Mouse (Mus musculus): ENCODE results near the gene Aoah.

Gene Aoah

DNA sequence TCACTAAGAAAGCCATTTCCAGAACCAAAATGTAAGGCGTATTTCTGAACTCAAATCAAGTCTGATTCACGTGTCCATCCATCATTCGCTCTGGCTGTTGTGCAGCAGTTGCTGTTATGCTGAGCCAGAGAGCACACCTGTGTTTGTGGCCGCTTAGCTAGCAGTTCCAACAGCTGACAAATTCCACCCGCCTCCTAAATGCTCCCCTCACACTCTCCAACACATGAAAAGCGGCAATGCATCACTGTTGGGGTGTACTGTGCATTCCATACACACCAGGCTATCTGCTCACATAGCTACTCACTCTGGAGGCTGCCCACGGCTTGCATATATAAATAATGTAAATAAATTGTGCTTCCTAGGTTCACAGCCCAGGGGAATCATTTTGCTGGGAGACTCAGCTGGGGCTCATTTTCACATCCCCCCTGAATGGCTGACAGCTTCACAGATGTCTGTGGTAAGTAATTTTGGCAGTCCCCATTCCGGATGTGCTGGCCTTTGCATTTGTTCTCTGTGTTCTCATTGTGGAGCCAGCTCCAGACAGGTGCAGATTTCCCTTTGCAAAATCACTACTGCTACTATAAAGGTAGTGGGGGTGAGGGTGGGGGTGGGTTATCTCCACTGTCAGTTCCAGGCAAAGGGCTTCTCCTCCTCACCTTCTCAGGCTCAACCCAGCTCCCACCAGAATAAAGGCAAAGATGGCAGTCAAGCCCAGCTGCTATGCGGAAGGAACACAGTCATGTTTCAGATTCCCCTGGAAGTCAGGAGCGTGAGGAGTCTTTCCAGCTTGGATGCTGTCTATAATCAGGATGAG lies 123.0 kb downstream of the Aoah start:
- peak; percentile 44 for DNase-seq (ENCODE audit: low read depth, low spot score)

DNA sequence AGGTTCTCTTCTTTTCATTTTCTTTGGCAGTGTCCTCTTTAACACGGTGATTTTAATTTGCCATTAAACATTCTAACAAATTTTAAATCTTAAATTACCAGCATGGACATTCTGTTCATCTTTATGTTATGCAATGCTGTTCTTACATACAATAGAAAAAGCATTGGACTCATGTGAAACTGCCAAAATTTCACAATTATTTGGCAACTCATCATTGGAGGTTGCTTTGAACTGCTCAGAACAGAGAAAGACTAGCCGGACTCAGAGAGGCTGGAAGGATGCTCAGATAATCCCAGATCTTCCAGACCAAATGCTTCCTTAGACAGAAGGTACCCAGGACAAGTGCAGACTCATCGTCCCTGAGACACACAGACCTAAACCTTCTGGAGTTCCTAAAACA lies 126.5 kb downstream of the Aoah start:
- no peak for DNase-seq (ENCODE audit: low read depth, low spot score)

DNA sequence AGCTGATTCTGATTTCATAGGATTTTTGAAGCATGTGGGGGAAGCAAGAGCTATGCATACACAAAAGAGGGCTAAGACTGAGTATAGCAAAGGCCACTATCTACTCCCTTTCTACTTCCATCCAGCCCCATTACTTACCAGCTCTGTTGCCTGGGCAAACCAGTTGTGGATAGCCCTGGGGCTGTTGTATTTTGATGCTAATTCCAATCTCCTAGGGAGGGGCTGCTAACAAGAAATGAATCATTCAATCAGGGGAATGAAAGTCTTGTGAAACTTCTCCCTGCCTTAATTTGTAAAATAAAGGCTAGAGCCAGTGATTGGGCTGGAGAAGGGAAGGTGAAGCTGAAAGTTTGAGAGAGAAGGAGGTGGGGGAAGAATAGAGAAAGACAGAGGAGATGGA lies 142.1 kb downstream of the Aoah start:
- DNase-seq (ENCODE audit: low read depth, low spot score): no peak

- DNase-seq (ENCODE audit: low read depth, low spot score): peak; percentile 46
Observed at GRCm38 (mm10) chr13:20937452-20937851, 143.5 kb downstream of the Aoah start.

DNA sequence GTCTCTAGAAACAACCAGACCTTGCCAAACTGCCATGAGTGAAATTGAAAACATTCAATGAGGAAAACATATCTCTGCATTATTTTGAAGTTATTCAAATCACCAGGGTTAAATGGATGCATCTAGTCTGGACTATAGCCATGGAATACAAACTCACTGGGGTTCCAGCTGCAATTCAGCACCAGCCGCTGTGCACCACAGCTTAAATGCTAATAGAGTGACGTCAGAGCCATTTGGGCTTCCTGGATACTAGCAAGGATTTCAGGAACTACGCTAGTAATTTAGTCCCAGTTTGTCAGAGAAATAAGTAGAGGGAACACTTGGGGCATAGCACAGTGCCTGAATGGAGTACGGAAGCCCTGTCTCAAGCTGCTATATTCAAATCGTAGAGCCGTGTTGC lies 145.2 kb downstream of the Aoah start:
- DNase-seq (ENCODE audit: low read depth, low spot score): peak; percentile 44

DNA sequence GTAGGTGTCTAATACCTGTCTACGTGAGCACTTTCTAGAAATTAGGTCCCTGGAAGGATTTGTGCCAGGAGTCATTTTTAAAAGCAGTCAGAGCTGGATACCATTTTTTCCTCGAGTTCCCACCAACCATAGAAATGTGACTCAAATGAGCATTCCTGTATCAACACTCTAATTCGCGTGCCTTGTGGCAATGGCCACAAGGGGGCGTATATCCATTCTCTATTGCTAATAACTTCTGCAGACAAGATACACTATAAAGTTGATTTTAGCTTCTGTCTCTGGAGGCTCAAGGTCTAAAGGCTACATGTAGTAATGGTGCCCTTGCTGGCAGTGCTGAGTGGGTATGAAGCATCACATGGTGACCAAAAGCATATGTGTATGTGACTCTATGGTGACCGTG lies 146.5 kb downstream of the Aoah start:
- peak; percentile 31 for DNase-seq (ENCODE audit: low read depth, low spot score)

DNA sequence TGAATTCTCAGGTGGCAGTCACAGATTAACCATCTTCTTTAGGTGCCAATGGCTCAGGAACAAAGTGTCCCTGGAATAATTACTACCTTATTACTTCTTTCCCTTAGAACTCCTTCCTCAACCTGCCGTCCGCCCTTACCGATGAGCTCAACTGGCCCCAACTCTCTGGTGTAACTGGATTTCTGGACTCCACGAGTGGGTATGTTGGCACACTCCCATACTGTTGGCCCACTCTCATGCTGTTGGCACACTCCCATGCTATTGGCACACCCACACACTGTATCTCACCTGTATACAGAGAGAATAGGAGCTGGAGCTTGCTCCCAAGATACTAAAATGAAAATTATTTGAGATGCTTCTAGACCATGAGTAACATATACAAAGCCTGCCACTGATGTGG lies 147.8 kb downstream of the Aoah start:
- no peak for DNase-seq (ENCODE audit: low read depth, low spot score)

GRCm38 (mm10) chr13:20963086-20963485 lies 169.2 kb downstream of the Aoah start:
- peak; percentile 33 for DNase-seq (ENCODE audit: low read depth, low spot score)

DNA sequence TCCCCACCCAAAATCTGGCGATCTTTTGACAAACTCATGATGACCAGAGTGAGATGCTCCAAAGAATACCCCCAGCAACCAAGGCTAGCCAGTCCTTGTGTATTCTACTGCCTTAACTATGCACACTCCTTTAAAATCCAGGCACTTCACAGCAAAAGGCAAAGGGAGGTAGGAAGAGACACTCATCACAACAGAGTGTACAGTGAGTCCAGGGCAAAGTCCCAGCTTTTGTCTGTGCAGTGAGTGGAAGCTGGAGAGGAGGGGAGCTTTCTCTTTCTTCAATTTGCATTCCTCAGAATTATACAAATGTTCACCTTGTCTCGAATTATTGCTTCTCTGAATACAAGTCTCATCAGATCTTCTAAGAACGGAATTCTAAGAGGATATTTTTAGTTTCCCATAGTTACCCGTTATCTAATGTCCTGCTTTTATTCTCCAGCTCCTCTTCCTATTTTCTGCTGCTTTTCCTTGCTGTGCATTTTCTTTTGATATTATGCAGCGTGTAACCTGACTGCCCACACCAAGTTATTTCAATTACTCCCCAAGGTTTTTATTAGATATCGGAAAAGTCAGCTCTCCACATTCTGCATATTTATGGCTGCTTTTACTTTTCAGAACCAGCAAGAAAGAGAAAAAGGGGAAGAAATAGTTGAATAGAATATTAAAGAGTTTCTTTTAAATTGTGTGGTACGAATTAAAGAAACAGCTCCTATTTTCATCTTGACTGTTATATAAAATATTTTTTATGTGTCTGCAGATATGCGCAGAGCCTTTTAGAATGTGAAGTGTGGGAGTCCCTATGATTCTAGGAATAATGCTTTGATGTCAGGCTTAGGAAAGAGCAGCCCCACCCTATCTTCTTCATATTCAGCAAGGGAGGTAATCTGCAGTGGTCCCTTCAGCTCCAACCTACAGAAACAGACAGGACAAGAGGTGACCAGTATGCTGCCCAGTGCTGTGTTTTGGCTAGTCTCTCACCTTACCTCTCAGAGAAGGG lies 187.6 kb downstream of the Aoah start:
- DNase-seq (ENCODE audit: low read depth, low spot score): peak; percentile 43

GRCm38 (mm10) chr13:20985510-20985909 lies 191.6 kb downstream of the Aoah start:
- DNase-seq (ENCODE audit: low read depth, low spot score): no peak

GRCm38 (mm10) chr13:20985961-20986360 lies 192.0 kb downstream of the Aoah start:
- no peak for DNase-seq (ENCODE audit: low read depth, low spot score)

- DNase-seq (ENCODE audit: low read depth, low spot score): no peak
Observed at GRCm38 (mm10) chr13:21005238-21005637, 211.3 kb downstream of the Aoah start.

DNA sequence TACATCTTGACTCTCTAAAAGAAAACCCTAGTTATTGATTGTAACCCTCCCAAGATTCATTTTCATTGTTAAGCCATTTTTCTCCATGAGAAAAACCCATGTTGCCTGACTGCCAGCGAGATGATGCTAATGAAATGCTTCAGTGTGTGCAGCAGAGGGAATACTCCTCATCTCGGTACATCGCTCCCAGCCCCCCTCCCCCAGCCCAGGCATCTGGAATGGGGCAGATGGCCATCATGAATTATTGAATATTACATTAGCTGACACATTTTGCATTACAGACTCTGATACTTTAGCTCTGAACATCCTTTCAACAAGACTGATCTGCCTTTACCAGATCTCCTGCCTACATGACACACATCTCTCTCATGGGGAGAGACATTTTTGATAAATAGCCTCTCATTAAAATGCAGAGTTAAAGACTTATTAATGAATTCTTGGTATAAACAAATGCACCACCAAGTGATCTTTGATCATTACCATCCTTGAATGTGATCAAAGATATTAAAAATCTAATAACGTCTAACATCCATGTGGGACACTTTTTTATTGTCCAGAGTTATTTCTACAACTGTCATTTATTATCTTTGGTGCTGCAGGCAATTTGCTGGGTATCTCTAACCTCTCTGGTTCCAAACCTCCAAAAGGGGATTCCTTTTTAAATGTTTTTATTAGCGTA lies 211.9 kb downstream of the Aoah start:
- no peak for DNase-seq (ENCODE audit: low read depth, low spot score)

DNA sequence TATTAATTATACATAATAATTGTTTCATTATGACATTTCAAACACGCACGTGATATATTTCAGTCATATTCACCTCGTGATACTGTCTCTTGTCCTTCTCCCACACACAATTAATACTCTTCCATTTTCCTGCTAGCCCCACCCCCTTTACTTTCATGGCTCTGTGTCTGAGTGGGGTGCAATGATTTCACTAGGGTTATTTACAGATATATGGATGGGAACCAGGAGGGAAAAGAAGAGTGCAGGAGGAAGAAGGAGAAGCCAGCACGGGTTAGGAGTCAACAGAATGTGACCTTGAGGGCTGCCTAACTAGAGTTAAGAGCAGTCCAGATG lies 212.4 kb downstream of the Aoah start:
- no peak for DNase-seq (ENCODE audit: low read depth, low spot score)

DNA sequence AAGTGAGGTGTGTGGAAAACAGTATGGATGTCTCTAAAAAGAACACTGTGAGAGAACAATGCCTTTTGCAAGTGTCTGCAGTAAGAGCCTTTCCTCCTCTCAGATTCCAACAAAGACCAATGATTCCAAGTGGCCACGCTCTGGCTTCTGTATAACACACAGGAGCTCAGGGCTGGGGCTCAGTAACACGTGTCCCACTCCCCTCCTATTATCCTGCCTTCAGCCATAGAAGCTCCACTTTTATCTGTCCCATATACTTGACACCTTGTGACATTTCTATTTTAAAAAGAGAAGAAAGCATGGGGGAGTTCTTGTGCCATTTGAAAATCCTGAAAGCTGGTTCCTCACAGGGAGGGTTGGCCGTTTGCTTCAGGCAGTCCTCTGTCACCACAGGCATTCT lies 219.7 kb downstream of the Aoah start:
- DNase-seq (ENCODE audit: low read depth, low spot score): no peak

DNA sequence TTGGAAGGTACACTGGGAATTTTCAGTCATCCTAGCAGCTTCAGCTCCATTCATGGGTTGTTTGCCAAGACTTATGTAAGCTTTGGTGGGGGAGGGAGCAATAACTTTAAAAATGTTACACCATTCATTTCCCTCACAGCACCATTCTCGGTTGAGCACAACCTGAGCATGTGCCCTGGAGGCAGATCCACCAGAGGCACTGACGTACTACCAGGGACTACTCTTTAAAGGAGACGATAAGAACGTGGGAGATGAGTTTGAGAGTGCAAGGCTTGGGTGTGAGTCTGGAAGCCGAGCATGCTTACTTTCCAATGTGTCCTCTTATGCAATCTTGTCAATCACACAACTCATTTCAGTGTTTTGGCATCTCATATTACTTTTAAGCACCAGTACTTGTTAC lies 230.9 kb downstream of the Aoah start:
- DNase-seq (ENCODE audit: low read depth, low spot score): peak; percentile 31

DNA sequence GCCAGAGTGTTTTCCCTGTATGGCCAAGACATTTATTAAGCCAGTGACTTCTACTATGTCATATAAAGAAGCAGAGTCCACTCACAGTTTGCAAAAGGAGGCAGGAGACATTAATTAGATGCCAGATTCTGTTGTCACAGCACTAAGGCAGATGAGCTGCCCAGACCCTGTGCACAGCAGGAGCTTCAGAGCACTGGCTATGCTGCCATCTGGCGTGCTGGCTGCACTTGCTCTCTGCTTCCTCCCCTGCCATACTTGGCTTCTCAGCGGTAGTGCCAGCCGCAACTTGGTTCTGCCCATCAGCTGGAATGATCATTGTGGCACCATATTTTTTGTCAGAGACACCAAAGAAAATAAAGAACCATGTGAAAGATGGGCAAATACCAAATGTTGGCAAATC lies 239.3 kb downstream of the Aoah start:
- peak; percentile 97 for DNase-seq (ENCODE audit: low read depth, low spot score)

DNA sequence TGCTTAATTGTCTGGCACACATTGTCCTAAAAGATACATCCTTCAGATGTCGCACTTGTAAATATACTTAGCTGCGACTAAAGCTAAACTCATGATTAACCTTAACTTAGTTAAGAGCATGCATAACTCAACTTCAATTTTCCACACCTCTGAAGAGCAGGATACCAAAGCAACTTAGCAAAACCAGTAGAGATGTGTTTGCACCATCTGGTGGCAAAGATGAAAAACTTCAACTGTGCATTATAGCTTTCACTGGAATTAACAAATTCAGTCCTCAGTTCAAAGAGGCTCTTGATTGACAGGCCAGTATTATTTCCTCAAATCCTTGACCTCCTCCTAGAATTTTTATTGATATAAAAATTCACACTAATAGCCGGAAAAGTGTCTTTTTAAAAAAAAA lies 241.1 kb downstream of the Aoah start:
- peak; percentile 78 for DNase-seq (ENCODE audit: low read depth, low spot score)

- peak; percentile 82 for DNase-seq (ENCODE audit: low read depth, low spot score)
Observed at GRCm38 (mm10) chr13:21035981-21036380, 242.1 kb downstream of the Aoah start.

GRCm38 (mm10) chr13:21040589-21041199 lies 246.8 kb downstream of the Aoah start:
- DNase-seq (ENCODE audit: low read depth, low spot score): no peak

- peak; percentile 75 for DNase-seq (ENCODE audit: low read depth, low spot score)
Observed at GRCm38 (mm10) chr13:21050118-21050517, 256.2 kb downstream of the Aoah start.

DNA sequence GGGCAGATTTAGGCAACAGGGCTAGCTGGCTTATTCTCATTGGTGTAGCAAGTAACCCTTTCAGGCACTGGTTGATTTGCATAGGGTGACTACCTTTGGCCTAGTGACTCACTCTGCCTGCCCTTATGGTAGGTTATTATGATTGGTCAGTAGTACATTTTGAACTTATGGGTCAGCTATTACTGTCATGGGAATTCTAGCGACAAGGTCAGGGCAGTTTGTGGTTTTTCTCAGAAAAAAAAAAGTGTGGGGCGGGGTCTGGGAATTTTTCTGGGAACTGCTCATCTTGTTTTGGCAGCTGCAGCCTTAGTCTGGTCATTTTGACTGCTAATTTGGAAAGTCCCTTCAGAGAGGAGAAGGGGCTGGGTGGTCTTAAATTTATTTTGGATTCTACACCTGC lies 272.1 kb downstream of the Aoah start:
- DNase-seq (ENCODE audit: low read depth, low spot score): no peak
